Mouse (Mus musculus) c-Kit-positive CD71-negative TER-119-negative erythroid progenitor cells, embryonic 14.5 days (primary cell): ENCODE measurements around the gene Tmem198b.
"Not testable (repeated sequence)": the region's sequence is repeated elsewhere in the genome, so short reads cannot be mapped to it uniquely, and the experiment has no call there.

Experiments used
- DNase-seq: peaks from one replicate; pipeline ENCODE4 v3.0.0-alpha.2; 2013; ENCODE audit warnings: low read depth

Tmem198b gene

DNA sequence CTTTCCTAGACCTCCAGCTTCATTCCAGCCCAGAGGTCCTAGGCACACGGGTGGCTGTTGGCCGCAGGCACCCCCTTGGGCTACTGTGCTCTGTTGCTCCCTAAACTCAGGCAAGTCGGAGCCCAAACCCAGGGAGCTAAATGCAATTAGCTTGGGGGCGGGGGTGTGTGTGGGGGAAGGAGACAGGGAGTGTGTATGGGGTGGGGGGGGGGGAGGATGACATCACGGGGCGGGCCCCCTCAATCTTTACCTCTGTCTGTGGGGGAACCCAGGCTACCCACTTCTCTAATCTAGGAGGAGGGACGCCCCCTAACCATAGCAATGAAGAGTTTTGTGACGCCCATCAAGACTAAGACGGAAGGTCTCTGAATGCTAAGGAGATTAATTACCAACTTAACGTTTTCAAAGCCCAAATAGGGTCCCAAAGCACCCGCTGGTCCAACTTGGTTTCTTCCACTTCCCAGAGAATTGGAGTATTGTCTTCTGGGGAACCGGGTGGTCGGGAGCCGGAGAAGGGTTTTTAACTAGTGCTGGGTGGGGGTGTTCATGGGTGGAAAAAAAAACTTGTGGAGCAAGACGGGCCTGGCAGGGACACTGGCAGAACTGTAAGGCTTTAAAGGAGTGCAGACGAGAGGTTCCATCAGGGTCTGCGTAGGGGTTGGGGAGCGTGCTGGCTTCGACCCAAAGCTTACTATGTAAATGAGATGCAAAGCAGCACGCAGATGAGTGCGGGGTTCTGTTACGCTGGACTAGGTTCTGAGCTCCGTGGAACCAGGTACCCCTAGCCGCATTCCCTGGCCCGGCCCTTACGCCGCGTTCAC is at the start of gene Tmem198b:
Gene Tmem198b (minus strand): TSS at position 100 of the 821 bp plus-strand sequence.
- peak; percentile 63 for DNase-seq

- DNase-seq, result no peak
Measured at GRCm38 (mm10) chr10:128850339-128850738, 46.2 kb upstream of the Tmem198b start.

DNA sequence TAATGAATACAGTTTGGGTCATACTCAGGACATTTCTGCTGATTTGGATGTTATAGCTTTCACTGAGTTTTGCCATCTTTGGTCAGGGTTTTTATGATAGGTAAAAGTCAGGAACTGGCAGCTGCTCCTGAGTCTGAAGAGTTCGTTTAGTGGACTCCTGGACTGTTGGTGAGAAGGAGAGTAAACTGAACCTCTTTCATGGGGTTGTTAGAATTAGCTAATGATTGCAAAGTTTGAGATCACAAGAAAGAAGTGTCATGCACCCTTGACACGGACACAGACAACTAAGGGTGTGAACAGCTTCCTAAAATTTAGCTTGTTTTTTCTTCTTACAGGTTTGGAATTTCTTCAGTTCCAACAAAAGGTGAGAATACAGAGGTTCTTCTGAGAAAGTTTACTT is 44.3 kb upstream of the Tmem198b start:
- no peak for DNase-seq

DNA sequence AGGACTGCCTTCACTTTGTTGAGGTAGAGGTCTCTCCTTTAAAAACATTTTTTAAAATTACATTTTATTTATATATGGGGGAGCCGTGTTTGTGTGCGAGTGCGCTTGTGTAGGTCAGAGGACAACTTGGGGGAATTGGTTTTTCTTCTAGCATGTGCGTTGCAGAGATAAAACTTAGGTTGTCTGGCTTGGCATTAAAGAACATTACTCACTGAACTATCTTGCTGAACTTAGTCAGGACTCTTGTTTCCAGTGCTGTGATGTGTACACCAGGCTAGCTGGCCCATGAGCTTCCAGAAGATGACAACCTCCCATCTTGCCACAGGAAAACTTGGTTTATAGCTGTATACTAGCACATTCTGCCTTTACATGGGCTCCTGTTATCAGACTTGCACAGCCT is 42.5 kb upstream of the Tmem198b start:
- DNase-seq, result no peak

DNA sequence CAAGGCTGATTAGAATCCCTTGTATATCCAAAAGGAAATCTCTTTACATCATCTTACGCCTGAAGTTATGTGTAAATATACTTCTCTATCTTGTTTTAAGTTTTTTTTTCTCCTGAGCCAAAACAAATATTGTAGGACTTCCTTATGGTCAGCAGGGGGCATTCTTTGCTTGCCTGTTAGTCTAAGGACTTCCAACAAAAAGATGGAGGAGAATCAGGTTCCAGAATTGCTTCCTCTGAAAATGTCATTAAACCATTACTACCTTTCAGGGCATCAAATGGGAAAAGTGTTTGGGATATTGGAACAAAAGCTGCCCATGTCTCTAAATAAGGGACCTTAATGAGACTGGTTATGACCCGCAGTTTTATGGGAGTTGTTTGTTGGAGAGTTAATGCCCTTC is 41.3 kb upstream of the Tmem198b start:
- DNase-seq, result no peak

DNA sequence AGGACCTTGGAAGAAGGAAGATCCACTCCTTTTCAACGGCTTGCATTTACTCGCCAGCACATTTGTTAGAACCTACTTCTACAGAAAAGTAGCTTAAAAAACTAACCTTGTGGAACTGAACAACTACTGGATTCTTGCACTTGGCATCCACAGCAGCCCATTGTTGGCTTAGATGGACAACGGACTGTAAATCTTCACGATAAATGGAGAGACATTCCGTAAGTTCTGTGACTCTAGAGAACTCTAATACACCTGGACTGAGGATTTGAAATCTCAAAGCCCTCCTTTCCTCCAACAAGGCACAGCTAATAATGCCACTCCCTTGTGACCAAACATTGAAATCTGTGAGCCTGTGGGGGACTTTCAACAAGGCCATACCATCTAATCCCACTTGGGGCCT is 39.1 kb upstream of the Tmem198b start:
- no peak for DNase-seq

GRCm38 (mm10) chr10:128840612-128841011 is 36.4 kb upstream of the Tmem198b start:
- no peak for DNase-seq

- no peak for DNase-seq
Measured at GRCm38 (mm10) chr10:128839434-128839833, 35.3 kb upstream of the Tmem198b start.

- no peak for DNase-seq
Measured at GRCm38 (mm10) chr10:128837400-128837799, 33.2 kb upstream of the Tmem198b start.

DNA sequence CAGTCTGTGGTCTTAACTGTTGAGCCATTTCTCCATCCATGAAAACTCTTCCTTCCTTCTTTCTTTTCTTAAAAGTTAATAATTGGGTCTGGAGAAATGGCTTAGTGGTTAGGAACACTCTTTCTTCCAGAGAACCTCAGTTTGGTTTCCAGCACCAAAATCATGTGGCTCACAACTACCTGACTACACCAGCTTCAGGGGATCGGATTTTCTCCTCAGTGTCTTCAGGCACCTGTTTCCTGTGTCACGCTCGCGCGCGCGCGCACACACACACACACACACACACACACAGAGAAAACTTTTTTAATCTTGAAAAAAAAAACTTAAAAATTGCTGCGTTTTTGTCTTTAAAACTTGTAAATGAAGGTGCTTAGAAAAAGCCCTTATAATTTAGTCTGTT is 19.7 kb upstream of the Tmem198b start:
- no peak for DNase-seq

DNA sequence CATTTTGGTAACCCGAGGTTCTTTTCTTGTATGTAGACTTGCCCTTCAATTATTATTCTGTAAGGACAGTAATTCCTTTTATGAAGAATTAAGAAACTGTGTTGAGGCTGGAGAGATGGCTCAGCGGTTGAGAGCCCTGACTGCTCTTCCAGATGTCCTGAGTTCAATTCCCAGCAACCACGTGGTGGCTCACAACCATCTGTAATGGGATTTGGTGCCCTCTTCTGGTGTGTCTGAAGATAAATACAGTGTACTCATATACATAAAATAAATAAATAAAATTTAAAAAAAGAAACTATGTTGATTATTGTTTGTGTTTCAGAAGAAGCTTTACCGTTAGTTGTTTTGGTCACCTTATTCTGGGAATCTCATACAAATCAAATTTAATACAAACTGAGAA is 18.9 kb upstream of the Tmem198b start:
- DNase-seq, result not testable (repeated sequence)

DNA sequence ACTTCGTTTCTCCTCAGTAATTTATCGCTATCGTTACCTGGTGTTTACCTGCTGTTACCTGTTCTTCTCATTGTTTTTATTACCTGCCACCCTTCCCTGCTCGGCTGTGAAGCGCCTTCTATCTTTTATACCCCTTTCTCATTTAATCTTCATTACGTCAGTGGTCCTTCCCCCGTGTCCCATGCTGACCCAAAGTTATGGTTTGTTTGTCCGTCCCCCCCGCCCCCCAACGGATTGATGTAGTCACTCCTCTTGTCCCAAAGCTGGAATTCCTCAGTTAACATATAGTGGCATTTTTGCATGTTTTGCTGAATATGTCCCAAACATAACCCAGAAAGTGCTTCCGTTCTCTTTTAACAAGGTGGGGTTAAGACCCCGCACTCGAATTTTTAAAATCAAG is 18.0 kb upstream of the Tmem198b start:
- no peak for DNase-seq

DNA sequence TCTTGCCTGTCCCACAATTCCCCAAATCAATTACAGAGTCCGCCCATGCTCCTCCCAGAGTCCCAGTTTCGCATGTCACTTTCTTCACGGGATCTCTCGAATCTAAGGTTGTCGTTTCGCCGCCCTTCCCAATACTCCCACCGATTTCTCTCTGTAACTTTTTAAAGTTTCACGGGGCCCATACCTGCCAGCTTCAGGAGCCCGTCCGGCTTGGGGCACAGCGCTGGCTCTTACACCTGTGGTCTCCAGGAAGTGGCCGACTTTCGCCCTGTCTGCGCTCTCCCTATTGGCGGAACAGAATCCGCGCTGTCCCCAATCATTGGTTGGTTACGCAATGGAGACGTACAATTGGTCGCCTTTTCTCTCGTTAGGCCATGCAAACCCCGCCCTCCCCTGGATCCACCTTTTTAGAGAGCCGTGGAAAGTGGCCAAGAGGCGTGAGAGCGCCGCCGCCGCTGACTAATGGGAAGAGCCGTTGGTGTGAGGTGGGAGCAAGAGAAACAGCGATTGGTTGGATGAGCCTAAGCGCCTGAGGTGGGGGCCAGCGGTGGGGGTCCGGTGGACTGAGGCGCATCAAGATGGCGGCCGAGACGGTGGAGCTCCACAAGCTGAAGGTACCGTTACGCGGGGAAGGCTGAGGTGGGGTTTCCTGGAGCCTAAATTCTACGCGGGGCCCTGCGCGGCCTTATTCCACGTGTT is 17.3 kb upstream of the Tmem198b start, which contains the start of gene Ormdl2:
Gene Ormdl2 (minus strand): TSS at position 288 of the 699 bp plus-strand sequence.
- peak; percentile 100 for DNase-seq

DNA sequence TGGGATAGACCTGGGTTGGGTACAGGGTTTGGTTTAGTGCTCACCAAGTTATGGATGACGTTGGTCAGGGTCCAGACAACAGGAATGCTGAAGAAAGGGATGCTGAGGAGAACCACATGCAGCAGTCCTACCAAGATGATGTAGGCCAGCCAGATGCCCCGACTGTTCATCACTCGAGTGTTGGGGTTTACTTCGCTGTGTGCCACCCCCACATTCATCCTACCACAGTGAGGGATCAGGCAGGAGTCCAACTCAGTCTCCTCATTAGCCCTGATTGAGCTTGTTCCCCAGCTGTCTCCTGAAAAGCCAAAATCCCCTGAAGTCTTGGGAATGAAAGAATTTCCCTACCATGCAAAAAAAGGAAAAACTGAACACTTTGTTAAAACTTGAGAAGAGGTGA is 16.0 kb upstream of the Tmem198b start:
- no peak for DNase-seq

GRCm38 (mm10) chr10:128817033-128817432 is 12.9 kb upstream of the Tmem198b start, which contains the start of gene Sarnp:
Sarnp (plus strand) TSS chr10:128817333.
- DNase-seq, result no peak

DNA sequence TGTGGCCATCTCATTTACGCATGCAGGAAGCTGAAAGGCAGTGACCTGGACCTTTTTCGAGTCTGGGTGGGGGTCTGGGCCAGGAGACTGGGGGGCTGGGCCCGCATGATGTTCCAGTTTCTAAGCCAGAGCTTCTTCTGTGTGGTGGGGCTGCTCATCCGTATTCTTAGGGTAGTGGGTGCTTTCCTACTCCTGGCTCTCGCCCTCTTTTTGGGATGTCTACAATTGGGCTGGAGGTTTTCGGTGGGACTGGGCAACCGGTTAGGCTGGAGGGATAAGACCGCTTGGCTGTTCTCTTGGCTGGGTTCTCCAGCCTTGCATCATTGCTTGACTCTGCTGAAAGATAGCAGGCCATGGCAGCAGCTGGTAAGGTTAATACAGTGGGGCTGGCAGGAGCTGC is 2.8 kb upstream of the Tmem198b start:
- DNase-seq, result no peak

GRCm38 (mm10) chr10:128806086-128806485 is 1.9 kb upstream of the Tmem198b start:
- DNase-seq, result no peak

GRCm38 (mm10) chr10:128805092-128806000 is 1.2 kb upstream of the Tmem198b start:
- DNase-seq, result peak; percentile 96

DNA sequence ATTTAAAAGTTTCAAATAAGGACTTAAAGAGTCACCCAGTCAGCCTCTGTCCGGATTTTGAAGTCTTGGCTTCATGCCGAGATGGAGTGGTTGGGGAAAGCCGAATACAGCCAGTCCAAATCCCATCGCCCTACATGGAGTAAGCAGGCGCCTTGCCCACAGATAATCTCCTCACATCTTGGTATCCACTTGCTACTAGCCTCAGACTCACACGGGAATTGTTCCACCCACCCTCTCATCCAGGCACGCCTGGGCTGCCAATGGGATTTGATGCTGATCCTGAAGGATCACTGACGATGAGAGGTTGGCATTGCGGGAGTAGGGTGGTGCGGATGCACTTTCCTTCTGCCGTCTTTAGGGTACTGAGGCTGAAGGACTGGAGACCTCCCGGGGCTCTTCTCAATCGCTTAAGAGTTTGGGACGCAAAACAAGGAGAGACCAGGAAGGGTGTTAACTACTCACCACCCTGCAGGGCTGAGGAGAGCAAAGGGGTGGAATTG is 349 bp downstream of the Tmem198b start, which contains the start of gene Dnajc14:
Gene Dnajc14 (plus strand): TSS at position 292 of the 500 bp plus-strand sequence.
- DNase-seq, result no peak

GRCm38 (mm10) chr10:128803361-128803760 is 809 bp downstream of the Tmem198b start:
- DNase-seq, result no peak

DNA sequence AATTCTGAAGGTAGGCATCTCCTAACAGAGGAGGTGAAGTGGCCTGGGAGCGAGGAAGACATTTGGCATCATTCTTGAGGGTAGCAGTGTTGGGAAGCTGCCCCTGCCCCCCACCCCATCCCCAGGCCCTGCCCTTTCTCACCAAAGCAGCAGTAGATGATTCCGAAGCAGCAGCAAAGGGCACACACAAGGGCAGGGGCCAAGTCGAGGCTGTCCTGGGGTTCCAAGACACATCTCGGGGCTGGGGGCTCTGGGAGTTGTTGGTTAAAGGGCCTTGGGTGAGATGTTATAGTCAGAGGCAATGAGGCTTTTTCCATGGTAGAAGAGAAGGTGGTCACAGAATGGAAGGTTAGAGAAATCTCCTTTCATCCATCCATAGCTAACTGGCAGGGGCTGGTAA is 1.2 kb downstream of the Tmem198b start:
- DNase-seq, result no peak

- DNase-seq, result no peak
Measured at GRCm38 (mm10) chr10:128801981-128802495, 2.1 kb downstream of the Tmem198b start.
